Mouse (Mus musculus): ENCODE results near the gene Mthfd1l.

- TF ChIP-seq CTCF (IDR thresholded peaks at IDR 0.05; ENCODE audit: low read depth): no peak
- no peak for TF ChIP-seq EP300 (IDR thresholded peaks at IDR 0.05; ENCODE audit: low read depth)
Observed at GRCm38 (mm10) chr10:4200546-4201104, 227.7 kb downstream of the Mthfd1l start.
